Mouse (Mus musculus) kidney, adult 2 months (tissue): ENCODE measurements at regions not wholly inside any gene's neighbourhood (a gene's known extent, or its start where the extent isn't known, plus 50 kb on each side); places are given as distances from the start of the nearest gene placed in this dataset.

ENCODE experiments used
- DNase-seq: peaks from one replicate; pipeline ENCODE4 v3.0.0; 2021
- H3K27ac ChIP-seq: fragments of 200-500 bp; 2 replicates; pipeline ENCODE4 v1.5.1; 2012; ENCODE audit warnings: low read depth, low read length, control low read depth, inconsistent platforms; ENCODE audit not compliant: insufficient read depth
- H3K27me3 ChIP-seq: fragments of 200-500 bp; replicated peaks from 2 replicates; pipeline ENCODE4 v1.6.1; 2012; ENCODE audit warnings: mild to moderate bottlenecking, moderate library complexity, low read length, inconsistent platforms; ENCODE audit not compliant: control insufficient read depth, insufficient read depth
- H3K36me3 ChIP-seq: fragments of 200-500 bp; 2 replicates; pipeline ENCODE4 v1.6.1; 2012; ENCODE audit warnings: mild to moderate bottlenecking, moderate library complexity, low read length, inconsistent platforms; ENCODE audit not compliant: control insufficient read depth, insufficient read depth
- H3K4me1 ChIP-seq: fragments of 200-500 bp; 2 replicates; pipeline ENCODE4 v1.6.1; 2011; ENCODE audit warnings: low read length; ENCODE audit not compliant: control insufficient read depth, insufficient read depth
- H3K4me3 ChIP-seq: fragments of 200-500 bp; 2 replicates; pipeline ENCODE4 v1.5.1; 2011; ENCODE audit warnings: mild to moderate bottlenecking, low read depth, low read length, control low read depth; ENCODE audit not compliant: insufficient read depth
- CTCF ChIP-seq: fragments of 200-500 bp; conservative IDR thresholded peaks from 2 replicates; pipeline ENCODE4 v1.5.1; 2011; ENCODE audit warnings: low read depth, mild to moderate bottlenecking, control low read depth, low read length, moderate library complexity, mixed read lengths; ENCODE audit not compliant: insufficient read depth, insufficient read length
- POLR2A ChIP-seq: fragments of 200-500 bp; IDR thresholded peaks from one replicate; pipeline ENCODE4 v1.6.1; 2011; ENCODE audit warnings: low read depth, low read length, control low read depth
- WGBS: fragments of 180-500 bp; shearing (Covaris S2); methylation state at CpG from one replicate; pipeline ENCODE4 v1.1.7; 2018; 5-methylcytosine and 5-hydroxymethylcytosine counted together

DNA sequence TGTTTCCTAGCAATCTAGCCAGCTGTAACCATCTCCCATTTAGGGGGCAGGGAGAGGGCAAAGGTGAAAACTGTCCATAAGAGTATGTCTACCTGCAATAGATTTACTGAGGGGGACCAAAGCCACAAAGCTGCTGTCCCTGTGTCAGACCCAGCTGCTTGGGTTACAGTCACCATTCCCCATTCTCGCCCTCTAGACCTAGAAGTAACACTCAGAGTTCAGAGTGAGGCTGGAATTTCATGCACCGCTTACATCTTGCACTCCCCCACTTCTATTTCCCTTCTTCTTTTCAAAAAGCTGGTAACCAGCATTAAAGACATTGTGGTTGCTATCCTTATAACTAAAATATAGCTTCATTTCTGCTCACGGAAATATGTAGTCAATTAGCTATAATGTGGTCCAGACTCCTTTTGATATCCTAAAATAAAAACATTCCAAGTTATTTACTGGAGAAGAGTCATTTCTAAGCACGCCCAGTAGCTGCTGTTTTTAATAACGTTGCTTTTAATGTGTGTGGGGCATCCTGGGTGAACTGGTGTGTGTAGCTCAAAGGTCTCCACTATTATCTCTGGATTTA is 157.4 kb upstream of the Fbxo11 start:
- TF ChIP-seq POLR2A, result no peak
- TF ChIP-seq CTCF, result no peak
- Histone ChIP-seq H3K27me3 (no peaks in the 10 kb centered on the region), H3K36me3 (no peaks in the 10 kb centered on the region), H3K27ac (no peak overlapping the region), H3K4me3 (no peak overlapping the region), H3K4me1 (no peaks in the 10 kb centered on the region)
- DNase-seq, result no peak
- 53% methylated on average over 5 of the region's 5 CpGs for WGBS

GRCm38 (mm10) chr17:88240476-88240875 is 175.4 kb upstream of the Fbxo11 start:
- no peaks in the 10 kb centered on the region for H3K4me1 ChIP-seq
- TF ChIP-seq POLR2A (no peak), CTCF (no peak)
- H3K27me3 ChIP-seq, result no peaks in the 10 kb centered on the region; the same call in 1 of the 2 replicates
- no peak overlapping the region for H3K4me3 ChIP-seq
- no peaks in the 10 kb centered on the region for H3K36me3 ChIP-seq
- no peak for DNase-seq
- 84% methylated on average over 8 of the region's 8 CpGs for WGBS
- H3K27ac ChIP-seq, result no peak overlapping the region

- no peak overlapping the region for H3K4me3 ChIP-seq
- H3K36me3 ChIP-seq, result no peaks in the 10 kb centered on the region
- no peak for DNase-seq
- no peaks in the 10 kb centered on the region for H3K4me1 ChIP-seq
- TF ChIP-seq CTCF, result no peak
- TF ChIP-seq POLR2A, result no peak
- 64% methylated on average over 5 of the region's 5 CpGs for WGBS
- H3K27me3 ChIP-seq, result no peaks in the 10 kb centered on the region
- H3K27ac ChIP-seq, result no peak overlapping the region
These were observed 183.5 kb upstream of the Fbxo11 start for GRCm38 (mm10) chr17:88248625-88249024.

DNA sequence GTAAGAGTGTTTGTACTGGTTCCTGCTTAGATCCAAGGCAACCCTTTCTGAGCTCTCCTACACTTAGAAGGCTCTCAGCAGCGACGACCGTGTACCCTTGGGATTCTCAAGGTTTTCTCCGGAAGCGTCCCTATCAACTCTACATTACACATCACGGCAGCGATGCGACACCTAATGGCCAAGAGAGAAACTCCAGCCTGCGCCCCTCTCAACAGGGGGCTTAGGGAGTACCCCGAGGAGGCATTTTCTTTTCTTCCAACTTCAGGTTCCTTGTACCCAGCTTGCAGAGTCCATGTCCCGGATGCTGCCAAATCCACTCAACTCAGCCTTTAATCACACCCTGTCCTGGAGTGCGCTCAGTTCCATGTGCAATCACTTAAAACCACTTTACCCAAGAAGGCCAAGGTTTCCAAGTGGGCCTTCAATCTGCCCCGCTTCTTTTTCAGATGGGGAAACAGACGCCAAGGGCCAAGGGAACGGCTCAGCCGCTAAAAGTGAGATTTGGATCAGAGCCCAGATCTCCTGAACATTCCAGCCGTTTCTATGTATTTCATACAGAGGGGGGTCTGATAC is 186.9 kb upstream of the Fbxo11 start:
- TF ChIP-seq CTCF, result peak; percentile 61
- TF ChIP-seq POLR2A, result no peak
- Histone ChIP-seq H3K27ac (no peak overlapping the region), H3K27me3 (no peaks in the 10 kb centered on the region), H3K4me1 (no peaks in the 10 kb centered on the region), H3K36me3 (no peaks in the 10 kb centered on the region), H3K4me3 (no peak overlapping the region; the same call in 1 of the 2 replicates)
- 14% methylated on average over 17 of the region's 17 CpGs for WGBS
- DNase-seq, result peak; percentile 43

DNA sequence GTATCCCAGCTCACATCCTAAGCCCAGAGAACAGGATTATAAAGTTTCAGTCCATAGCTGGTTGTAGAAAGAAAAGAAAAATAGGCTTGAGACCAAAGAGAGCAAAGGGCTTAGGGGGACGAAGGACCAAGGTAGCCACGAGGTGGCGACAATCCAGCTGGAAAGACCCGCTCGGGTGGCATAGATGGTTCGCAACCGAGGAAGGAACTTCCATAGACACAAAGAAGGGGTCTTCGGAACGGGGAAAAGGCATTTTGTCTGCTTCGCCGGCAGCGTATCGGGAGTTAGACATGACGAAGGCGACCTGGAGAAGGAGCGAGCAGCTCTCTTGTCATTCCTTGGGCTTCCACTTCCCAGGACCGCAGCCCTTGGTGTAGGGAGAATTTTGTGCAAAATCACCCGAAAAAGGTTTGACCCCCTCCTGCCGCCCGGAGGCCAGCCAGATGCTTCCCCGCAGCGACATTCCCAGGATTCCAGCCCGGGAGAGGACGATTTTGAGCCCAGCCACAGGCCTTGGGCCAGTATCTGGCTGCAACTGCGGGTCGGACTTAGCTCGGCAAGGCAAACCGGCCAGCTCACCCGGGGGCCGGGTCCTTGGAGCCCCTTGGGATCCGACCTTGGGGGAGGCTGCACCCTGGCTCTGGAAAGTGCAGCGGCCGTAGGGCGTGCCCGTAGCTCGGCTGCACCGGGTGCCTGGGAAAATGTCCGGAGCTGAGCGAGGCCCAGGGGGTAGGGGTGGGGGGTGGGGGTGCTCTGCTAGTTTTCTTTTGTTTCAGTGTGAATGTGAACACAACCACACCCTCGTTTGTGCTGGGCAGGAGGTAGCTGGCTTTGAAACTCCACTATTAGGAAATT is 184.5 kb upstream of the Foxn2 start:
- Histone ChIP-seq H3K4me3 (peak overlapping the region; percentile 68), H3K4me1 (no peaks in the 10 kb centered on the region), H3K36me3 (no peaks in the 10 kb centered on the region), H3K27me3 (no peaks in the 10 kb centered on the region), H3K27ac (peak overlapping the region; percentile 78)
- peak; percentile 87 for TF ChIP-seq CTCF
- no peak for TF ChIP-seq POLR2A
- peak; percentile 85 for DNase-seq
- under 1% methylated on average over 40 of the region's 40 CpGs for WGBS

DNA sequence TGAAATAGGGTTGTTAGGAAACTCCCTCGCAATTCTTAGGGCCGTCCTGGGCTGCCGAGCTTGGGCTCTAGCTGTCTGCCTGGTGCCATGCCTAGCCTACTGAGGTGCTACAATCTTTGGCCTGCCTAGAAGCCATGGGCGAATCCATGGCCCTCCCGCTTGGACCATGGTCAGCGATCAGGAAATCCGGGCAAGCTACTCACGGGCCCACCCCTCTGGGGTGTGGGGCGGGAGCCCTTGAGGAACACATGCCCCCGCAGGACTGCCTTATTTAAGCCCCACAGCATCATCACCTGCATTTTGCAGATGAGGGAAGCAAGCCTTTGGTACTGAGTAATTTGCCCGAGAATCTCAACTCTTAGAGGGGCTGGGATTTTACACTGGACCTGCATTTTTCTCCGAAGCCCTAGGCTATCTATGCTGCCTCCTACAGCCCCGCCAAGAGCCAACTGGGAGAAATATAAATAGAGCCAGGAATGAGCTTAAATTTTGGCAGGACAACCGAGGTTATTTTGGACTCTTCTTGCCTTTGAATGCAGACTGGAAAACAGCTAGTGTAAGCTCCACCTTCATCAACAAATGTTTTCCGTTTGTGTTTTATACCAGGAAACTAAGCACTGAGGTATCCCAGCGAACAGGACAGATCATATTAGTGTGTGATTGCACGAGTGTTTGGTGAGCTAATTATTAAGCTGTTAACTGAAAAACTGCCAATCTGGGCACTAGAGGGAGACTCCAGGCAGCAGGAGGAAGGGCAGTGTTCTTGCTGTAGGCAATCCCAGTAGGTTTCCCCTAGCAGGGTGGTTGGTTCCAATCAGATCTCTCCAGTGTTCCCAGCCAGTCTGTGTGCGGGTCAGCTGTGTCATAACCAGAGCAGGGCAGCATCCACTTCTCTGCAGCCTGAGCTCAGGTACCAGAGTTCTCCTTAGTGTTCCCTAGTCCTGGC is 183.6 kb upstream of the Foxn2 start:
- TF ChIP-seq CTCF (peak; percentile 79), POLR2A (no peak)
- Histone ChIP-seq H3K27ac (peak overlapping the region; percentile 78), H3K4me3 (peak overlapping the region; percentile 68), H3K4me1 (no peaks in the 10 kb centered on the region), H3K27me3 (no peaks in the 10 kb centered on the region), H3K36me3 (no peaks in the 10 kb centered on the region)
- peak; percentile 94 for DNase-seq
- 1% methylated on average over 18 of the region's 18 CpGs for whole genome bisulfite sequencing
